Mouse (Mus musculus) central nervous system, embryonic 18 days (tissue): Measurements from ENCODE around the gene Il23r. TPM values are rescaled to one million over a fixed set of nuclear protein-coding genes. Genes with fewer than 3 reads are reported as not detected.

Experiments
- polyA plus RNA-seq: library from polyadenylated mRNA; depleted of rRNA; stranded (reverse); fragments of >200 nt; gene quantifications from 2 replicates; pipeline ENCODE4 v1.2.3, GENCODE M21; 2012; rRNA removed

The Il23r gene
- 0.03 TPM in 2 replicates for polyA plus RNA-seq

DNA sequence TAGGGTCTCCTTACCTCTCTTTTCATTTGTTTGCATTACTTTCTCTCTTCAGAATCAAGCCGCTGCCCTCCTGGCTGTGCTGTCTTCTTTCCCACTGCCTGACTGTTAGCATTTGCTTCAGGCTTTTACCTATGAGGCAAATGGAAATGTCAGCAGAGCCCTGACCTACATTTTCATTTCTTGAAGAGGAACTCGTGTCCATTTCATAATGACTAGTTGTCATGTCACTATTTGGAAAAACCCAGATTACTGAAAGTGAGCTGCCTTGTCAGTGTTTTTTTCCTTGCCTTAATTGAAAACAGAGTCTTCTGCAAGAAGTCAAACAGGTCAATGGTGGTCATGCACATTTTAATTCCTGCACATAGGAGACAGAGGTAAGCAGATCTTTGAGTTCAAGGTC lies at the start of gene Il23r:
TSS of gene Il23r (minus strand) at position 101 of the 400 bp plus-strand sequence.

GRCm38 (mm10) chr6:67535777-67536054 lies 44.1 kb upstream of the Il23r start, which contains the start of gene Tacstd2:
Tacstd2 (minus strand) TSS chr6:67535796.

DNA sequence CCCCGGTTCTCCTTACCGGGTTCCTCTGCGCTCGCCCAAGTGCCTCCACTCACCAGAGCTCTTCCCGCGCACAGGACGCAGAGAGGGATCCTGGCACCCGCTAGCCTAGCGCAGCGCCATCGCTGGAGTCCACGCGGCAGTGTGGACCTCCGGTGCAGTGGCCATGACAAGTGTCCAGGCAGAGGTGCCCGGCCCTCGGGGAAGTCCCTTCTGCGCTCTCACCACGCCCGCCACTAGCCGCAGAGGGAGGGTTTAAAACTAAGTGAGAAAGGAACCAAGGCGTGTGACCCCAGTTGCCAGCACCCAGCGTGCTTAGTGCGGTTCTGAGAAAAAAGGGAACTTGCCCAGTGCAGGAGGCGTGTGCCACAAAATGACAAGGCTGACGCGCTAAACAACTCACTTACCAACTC lies 115.7 kb downstream of the Il23r start, which contains the start of gene Il12rb2:
TSS of gene Il12rb2 (minus strand) at position 207 of the 410 bp plus-strand sequence.

Other genes starting within 250 kb of the Il23r start
- gene Il12rb2, start 115.7 kb downstream of the Il23r start, polyA plus RNA-seq: 0.19 and 0.27 TPM in 2 replicates
- gene Tacstd2, start 43.9 kb upstream of the Il23r start, polyA plus RNA-seq: 1.8 and 3.6 TPM in 2 replicates